Mouse (Mus musculus) gastrocnemius, adult 18-20 months (tissue): ENCODE data around the gene Hdgfl2. TPM values are rescaled to one million over a fixed set of nuclear protein-coding genes. Genes with fewer than 3 reads are reported as not detected.
"Not testable (repeated sequence)": the region's sequence is repeated elsewhere in the genome, so short reads cannot be mapped to it uniquely, and the experiment has no call there.

ENCODE experiments used
- DNase-seq: peaks from one replicate; pipeline ENCODE4 v3.0.0; 2021; ENCODE audit warnings: low spot score
- total RNA-seq, 2 experiments: library from RNA; stranded (reverse); gene quantifications; 2 replicates each; pipeline ENCODE4 v1.2.3; 2021

The Hdgfl2 gene
- total RNA-seq, 2 experiments from 2014 or later = 23.2 to 25.5 TPM

DNA sequence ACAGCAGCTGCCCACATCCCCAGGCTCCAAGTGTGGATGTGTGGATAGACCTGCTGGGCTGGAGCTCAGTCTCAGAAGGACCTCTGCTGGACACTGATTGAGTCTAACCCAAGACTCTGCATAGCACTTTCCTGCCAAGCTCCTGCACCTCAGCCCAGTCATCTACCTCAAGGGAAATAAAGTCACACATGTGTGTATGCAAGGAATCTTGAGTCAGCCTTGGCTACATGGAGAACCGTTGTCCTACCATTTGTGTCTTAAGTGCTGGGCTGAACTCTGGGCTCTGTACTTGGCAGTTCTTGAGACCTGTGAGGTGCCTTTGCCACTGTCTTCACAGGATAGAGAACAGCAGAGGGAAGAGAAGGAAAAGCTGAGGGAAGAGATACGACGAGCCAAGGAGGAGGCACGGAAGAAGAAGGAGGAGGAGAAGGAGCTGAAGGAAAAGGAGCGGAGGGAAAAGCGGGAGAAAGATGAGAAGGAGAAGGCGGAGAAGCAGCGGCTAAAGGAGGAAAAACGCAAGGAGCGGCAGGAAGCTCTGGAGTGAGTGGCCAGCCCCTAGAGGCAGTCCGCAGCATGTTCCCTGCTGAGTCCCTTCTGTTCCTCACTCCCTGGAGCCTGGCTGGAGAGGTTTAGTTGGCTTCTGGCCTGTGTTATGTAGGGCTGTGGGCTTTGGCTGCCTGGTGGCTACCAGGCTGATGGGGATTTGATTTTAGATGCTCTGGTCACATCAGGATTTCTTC, 21.9 kb upstream of the Hdgfl2 start:
- no peak for DNase-seq

- DNase-seq = no peak
Measured at GRCm38 (mm10) chr17:56062081-56062480, 17.4 kb upstream of the Hdgfl2 start.

DNA sequence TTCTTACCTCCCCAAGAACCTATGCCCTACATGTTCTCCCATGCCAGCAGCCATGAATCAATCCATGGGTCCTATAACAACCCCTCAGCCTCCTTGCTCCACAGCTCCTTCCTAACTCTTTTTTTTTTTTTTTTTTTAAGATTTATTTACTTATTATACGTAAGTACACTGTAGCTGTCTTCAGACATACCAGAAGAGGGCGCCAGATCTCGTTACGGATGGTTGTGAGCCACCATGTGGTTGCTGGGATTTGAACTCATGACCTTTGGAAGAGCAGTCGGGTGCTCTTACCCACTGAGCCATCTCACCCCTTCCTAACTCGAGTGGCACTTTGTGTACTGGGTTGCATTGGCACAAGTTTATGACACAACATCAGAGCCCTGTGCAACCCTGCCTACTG, 13.7 kb upstream of the Hdgfl2 start:
- DNase-seq = not testable (repeated sequence)

DNA sequence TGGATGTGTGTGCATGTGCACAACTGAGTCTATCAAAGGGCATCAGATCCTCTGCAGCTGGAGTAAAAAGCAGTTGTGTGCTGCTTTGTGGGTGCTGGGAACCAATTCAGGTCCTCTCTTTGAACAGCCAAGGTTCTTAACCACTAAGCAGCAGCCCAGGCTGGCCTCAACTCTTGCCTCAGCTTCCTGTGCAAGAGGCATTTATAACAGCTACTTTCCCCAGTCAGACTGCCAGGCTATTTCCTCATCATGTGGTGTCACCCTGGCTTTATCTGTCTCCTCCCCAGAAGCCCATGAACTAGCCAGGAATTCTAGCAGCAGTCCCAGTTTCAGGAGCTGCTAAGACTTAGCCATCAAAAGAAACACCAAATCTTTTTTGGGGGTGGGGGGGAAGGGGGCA, 13.0 kb upstream of the Hdgfl2 start:
- no peak for DNase-seq

DNA sequence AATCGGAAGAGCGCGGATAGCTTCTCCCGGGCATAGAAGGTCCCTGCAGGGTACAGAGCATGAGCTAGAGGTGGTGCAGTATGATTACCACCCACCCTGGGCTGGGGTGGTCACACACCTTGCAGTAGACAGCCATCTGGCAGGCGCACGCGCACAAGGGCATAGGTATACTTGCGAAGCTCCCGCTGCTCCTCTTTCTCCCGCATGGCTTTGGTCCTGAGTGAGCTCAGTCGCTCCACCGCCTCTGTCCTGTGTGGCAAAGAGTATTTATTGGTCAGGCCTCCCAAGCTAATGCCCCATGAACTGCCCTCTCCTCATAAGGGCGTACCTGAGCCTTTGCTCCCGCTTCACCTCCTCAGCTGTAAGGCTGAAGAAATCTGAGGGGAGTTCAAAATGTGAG, 10.4 kb upstream of the Hdgfl2 start:
- DNase-seq = no peak

GRCm38 (mm10) chr17:56071126-56071525, 8.3 kb upstream of the Hdgfl2 start:
- no peak for DNase-seq

- no peak for DNase-seq
Measured at GRCm38 (mm10) chr17:56072243-56072642, 7.2 kb upstream of the Hdgfl2 start.

GRCm38 (mm10) chr17:56074097-56074826, 5.2 kb upstream of the Hdgfl2 start:
- DNase-seq = peak; percentile 86

GRCm38 (mm10) chr17:56074827-56075208, 4.6 kb upstream of the Hdgfl2 start, which contains the start of gene Ubxn6:
Gene Ubxn6, minus strand, starts transcription at chr17:56075028.
- DNase-seq = peak; percentile 97

GRCm38 (mm10) chr17:56077523-56077922, 1.9 kb upstream of the Hdgfl2 start:
- DNase-seq = no peak

GRCm38 (mm10) chr17:56078361-56078760, 1.1 kb upstream of the Hdgfl2 start:
- DNase-seq = not testable (repeated sequence)

- DNase-seq = no peak
Measured at GRCm38 (mm10) chr17:56079921-56080320, 487 bp downstream of the Hdgfl2 start.

GRCm38 (mm10) chr17:56080781-56081585, 1.5 kb downstream of the Hdgfl2 start:
- DNase-seq = no peak

- DNase-seq = no peak
Measured at GRCm38 (mm10) chr17:56092312-56092711, 12.9 kb downstream of the Hdgfl2 start.

GRCm38 (mm10) chr17:56092794-56093193, 13.4 kb downstream of the Hdgfl2 start:
- DNase-seq = no peak

DNA sequence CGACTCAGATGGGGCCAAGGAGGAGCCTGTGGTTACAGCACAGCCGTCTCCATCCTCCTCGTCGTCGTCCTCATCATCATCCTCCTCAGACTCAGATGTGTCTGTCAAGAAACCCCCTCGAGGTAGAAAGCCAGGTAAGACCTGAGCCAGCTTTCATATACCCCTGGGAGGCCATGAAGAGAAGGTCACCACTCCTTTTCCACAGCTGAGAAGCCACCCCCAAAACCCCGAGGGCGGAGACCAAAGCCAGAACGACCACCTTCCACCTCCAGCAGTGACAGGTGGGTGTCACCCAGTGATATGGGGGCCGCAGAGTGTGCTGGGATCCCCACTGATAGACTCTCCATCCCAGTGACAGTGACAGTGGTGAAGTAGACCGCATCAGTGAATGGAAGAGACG, 17.4 kb downstream of the Hdgfl2 start:
- no peak for DNase-seq

GRCm38 (mm10) chr17:56098180-56098579, 18.7 kb downstream of the Hdgfl2 start:
- no peak for DNase-seq

- peak; percentile 71 for DNase-seq
Measured at GRCm38 (mm10) chr17:56098711-56099572, 19.5 kb downstream of the Hdgfl2 start.

- DNase-seq = peak; percentile 79
Measured at GRCm38 (mm10) chr17:56100811-56101210, 21.4 kb downstream of the Hdgfl2 start.

DNA sequence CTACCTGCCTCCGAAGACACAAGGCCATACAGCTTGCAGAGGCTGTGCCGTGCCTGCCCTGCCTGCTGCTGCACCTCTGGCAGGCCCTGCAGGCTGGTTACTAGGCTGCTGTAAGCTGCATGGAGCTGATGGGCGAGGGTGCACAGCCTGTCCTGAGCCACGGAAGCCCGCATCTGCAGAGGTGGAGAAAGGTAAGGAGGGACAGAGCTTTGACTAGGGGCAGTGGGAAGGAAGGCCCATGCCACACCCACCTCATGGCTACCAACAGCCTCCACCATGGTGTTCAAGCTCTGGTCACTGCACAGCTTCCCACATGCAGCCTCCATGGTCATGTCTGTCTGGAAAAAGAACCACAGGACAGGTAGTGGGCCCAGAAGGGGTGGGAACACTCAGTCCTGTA, 22.7 kb downstream of the Hdgfl2 start:
- DNase-seq = no peak

- DNase-seq = no peak
Measured at GRCm38 (mm10) chr17:56102927-56103326, 23.5 kb downstream of the Hdgfl2 start.
